Mouse (Mus musculus) lung, adult 2 months (tissue): ENCODE results near the gene Uhrf1.

ENCODE experiments used
- CTCF ChIP-seq: fragments of 200-500 bp; IDR thresholded peaks from 2 replicates; pipeline ENCODE4 v1.5.1; 2011; ENCODE audit warnings: mild to moderate bottlenecking, low read length, control low read depth; ENCODE audit not compliant: insufficient read depth
- POLR2A ChIP-seq: fragments of 200-500 bp; IDR thresholded peaks from 2 replicates; pipeline ENCODE4 v1.6.1; 2011; ENCODE audit warnings: low read depth, mild to moderate bottlenecking, control low read depth, low read length, borderline replicate concordance; ENCODE audit errors: extremely low read depth

- TF ChIP-seq POLR2A (no peak), CTCF (no peak)
Observed at GRCm38 (mm10) chr17:56359183-56359725, 56.1 kb downstream of the Uhrf1 start.
